Mouse (Mus musculus) MEL (cell line): Measurements from ENCODE around the gene Taar7a. TPM values are rescaled to one million over a fixed set of nuclear protein-coding genes. Genes with fewer than 3 reads are reported as not detected.

ENCODE experiments used
- DNase-seq: peaks from one replicate; pipeline ENCODE4 v3.0.0; 2011; ENCODE audit warnings: low read depth, low spot score
- H3K27ac ChIP-seq: 2 replicates; pipeline ENCODE4 v1.5.1; 2012; ENCODE audit warnings: low read depth, mild to moderate bottlenecking, control low read depth, low read length, moderate library complexity; ENCODE audit not compliant: control insufficient read depth
- H3K27me3 ChIP-seq, 2 experiments: fragments of 150-350 bp in 1 of 2; sonication (generic) in 1 of 2; 2 replicates each; pipeline ENCODE4 v1.6.1; 2012; ENCODE audit warnings: low read length in 2 of 2, mild to moderate bottlenecking in 2 of 2, improper control_type of control experiment in 1 of 2, moderate library complexity in 1 of 2; ENCODE audit not compliant: insufficient read depth in 2 of 2, control insufficient read depth in 1 of 2
- H3K36me3 ChIP-seq, 2 experiments: 2 replicates each; pipeline ENCODE4 v1.6.1; 2012 to 2014; ENCODE audit warnings: low read length in 2 of 2, improper control_type of control experiment in 1 of 2, inconsistent platforms in 1 of 2, mild to moderate bottlenecking in 1 of 2; ENCODE audit not compliant: insufficient read depth in 2 of 2, control insufficient read depth in 1 of 2
- H3K4me1 ChIP-seq, 2 experiments: fragments of 150-350 bp in 1 of 2; sonication (generic) in 1 of 2; 2 replicates each; pipeline ENCODE4 v1.6.1; 2012; ENCODE audit warnings: low read length in 2 of 2, improper control_type of control experiment in 1 of 2, mild to moderate bottlenecking in 1 of 2; ENCODE audit not compliant: insufficient read depth in 2 of 2, control insufficient read depth in 1 of 2
- H3K4me3 ChIP-seq, 2 experiments: fragments of 150-350 bp in 1 of 2; sonication (generic) in 1 of 2; 2 replicates each; pipeline ENCODE4 v1.5.1; 2012; ENCODE audit warnings: low read depth in 2 of 2, low read length in 2 of 2, mild to moderate bottlenecking in 2 of 2, moderate library complexity in 2 of 2, control low read depth in 1 of 2, improper control_type of control experiment in 1 of 2; ENCODE audit not compliant: control insufficient read depth in 1 of 2, insufficient read depth in 1 of 2
- H3K79me2 ChIP-seq: 2 replicates; pipeline ENCODE4 v1.6.1; 2012; ENCODE audit warnings: mild to moderate bottlenecking, low read length, moderate library complexity; ENCODE audit not compliant: control insufficient read depth, poor library complexity, insufficient read depth
- H3K9ac ChIP-seq: 2 replicates; pipeline ENCODE4 v1.6.1; 2012; ENCODE audit warnings: low read depth, mild to moderate bottlenecking, control low read depth, low read length, moderate library complexity; ENCODE audit not compliant: control insufficient read depth, poor library complexity, severe bottlenecking
- H3K9me3 ChIP-seq: fragments of 150-350 bp; sonication (generic); replicated peaks from 2 replicates; pipeline ENCODE4 v1.6.1; 2012; ENCODE audit warnings: mild to moderate bottlenecking, low read length, improper control_type of control experiment, moderate library complexity; ENCODE audit not compliant: insufficient read depth
- CHD1 ChIP-seq: IDR thresholded peaks from 2 replicates; pipeline ENCODE4 v1.6.1; 2012; ENCODE audit warnings: low read depth, mild to moderate bottlenecking, inconsistent platforms, low read length, improper control_type of control experiment
- CHD2 ChIP-seq: IDR thresholded peaks from 2 replicates; pipeline ENCODE4 v1.6.1; 2011; ENCODE audit warnings: low read length, improper control_type of control experiment
- CTCF ChIP-seq, 3 experiments: IDR thresholded peaks in 2 of 3; conservative IDR thresholded peaks in 1 of 3; 2 replicates each; pipeline ENCODE4 v1.5.1; 2011 to 2012; ENCODE audit warnings: low read length in 3 of 3, low read depth in 2 of 3, mild to moderate bottlenecking in 2 of 3, improper control_type of control experiment in 1 of 3, inconsistent platforms in 1 of 3, mixed read lengths in 1 of 3, moderate library complexity in 1 of 3; ENCODE audit not compliant: control insufficient read depth in 1 of 3, insufficient read depth in 1 of 3, poor library complexity in 1 of 3, severe bottlenecking in 1 of 3
- E2F4 ChIP-seq: IDR thresholded peaks from 2 replicates; pipeline ENCODE4 v1.6.1; 2011; ENCODE audit warnings: low read depth, low read length, improper control_type of control experiment, borderline replicate concordance
- GABPA ChIP-seq: IDR thresholded peaks from 2 replicates; pipeline ENCODE4 v1.6.1; 2012; ENCODE audit warnings: low read depth, mild to moderate bottlenecking, inconsistent platforms, low read length, improper control_type of control experiment, moderate library complexity
- GATA1 ChIP-seq: IDR thresholded peaks from 2 replicates; pipeline ENCODE4 v1.6.1; 2011; ENCODE audit warnings: low read depth, low read length, improper control_type of control experiment
- HCFC1 ChIP-seq: IDR thresholded peaks from 2 replicates; pipeline ENCODE4 v1.6.1; 2012; ENCODE audit warnings: low read depth, mild to moderate bottlenecking, inconsistent platforms, low read length, improper control_type of control experiment, moderate library complexity
- KAT2A ChIP-seq: conservative IDR thresholded peaks from 2 replicates; pipeline ENCODE4 v1.6.1; 2012; ENCODE audit warnings: low read depth, low read length, improper control_type of control experiment, inconsistent platforms
- MAFK ChIP-seq: IDR thresholded peaks from 2 replicates; pipeline ENCODE4 v1.6.1; 2011; ENCODE audit warnings: low read depth, mild to moderate bottlenecking, low read length, improper control_type of control experiment, borderline replicate concordance
- MAZ ChIP-seq: IDR thresholded peaks from 2 replicates; pipeline ENCODE4 v1.6.1; 2012; ENCODE audit warnings: low read depth, mild to moderate bottlenecking, inconsistent platforms, low read length, improper control_type of control experiment
- MYB ChIP-seq: IDR thresholded peaks from 2 replicates; pipeline ENCODE4 v1.6.1; 2011; ENCODE audit warnings: mild to moderate bottlenecking, low read depth, low read length, improper control_type of control experiment
- MYC ChIP-seq: IDR thresholded peaks from 2 replicates; pipeline ENCODE4 v1.6.1; 2011; ENCODE audit warnings: low read depth, mild to moderate bottlenecking, low read length, improper control_type of control experiment, moderate library complexity
- POLR2AphosphoS2 ChIP-seq: IDR thresholded peaks from 2 replicates; pipeline ENCODE4 v1.6.1; 2011; ENCODE audit warnings: low read length, improper control_type of control experiment
- RAD21 ChIP-seq: IDR thresholded peaks from 2 replicates; pipeline ENCODE4 v1.6.1; 2011; ENCODE audit warnings: mild to moderate bottlenecking, low read depth, low read length, improper control_type of control experiment
- RCOR1 ChIP-seq: IDR thresholded peaks from 2 replicates; pipeline ENCODE4 v1.6.1; 2012; ENCODE audit warnings: low read depth, mild to moderate bottlenecking, inconsistent platforms, low read length, improper control_type of control experiment
- UBTF ChIP-seq: IDR thresholded peaks from 2 replicates; pipeline ENCODE4 v1.6.1; 2012; ENCODE audit warnings: low read depth, mild to moderate bottlenecking, inconsistent platforms, low read length, improper control_type of control experiment, moderate library complexity, borderline replicate concordance; ENCODE audit not compliant: insufficient read depth
- USF1 ChIP-seq: IDR thresholded peaks from 2 replicates; pipeline ENCODE4 v1.6.1; 2014; ENCODE audit warnings: low read depth, mild to moderate bottlenecking, inconsistent platforms, low read length, improper control_type of control experiment, moderate library complexity
- ZC3H11A ChIP-seq: IDR thresholded peaks from 2 replicates; pipeline ENCODE4 v1.6.1; 2012; ENCODE audit warnings: low read depth, mild to moderate bottlenecking, inconsistent platforms, low read length, improper control_type of control experiment
- ZMIZ1 ChIP-seq: IDR thresholded peaks from 2 replicates; pipeline ENCODE4 v1.6.1; 2012; ENCODE audit warnings: low read depth, mild to moderate bottlenecking, inconsistent platforms, low read length, improper control_type of control experiment, moderate library complexity
- ZNF384 ChIP-seq: IDR thresholded peaks from 2 replicates; pipeline ENCODE4 v1.6.1; 2012; ENCODE audit warnings: low read depth, mild to moderate bottlenecking, inconsistent platforms, low read length, improper control_type of control experiment
- polyA plus RNA-seq, 2 experiments: library from polyadenylated mRNA; stranded (reverse) in 1 of 2; unstranded in 1 of 2; fragments of >175 nt in 1 of 2; fragments of >200 nt in 1 of 2; gene quantifications; 2 replicates each; pipeline versions ENCODE4 v1.2.1 to v1.2.4; 2012; ENCODE audit warnings: low replicate concordance in 2 of 2, low read depth in 1 of 2; ENCODE audit not compliant: insufficient read length in 2 of 2, insufficient read depth in 1 of 2, missing spikeins in 1 of 2
- total RNA-seq: library from RNA; depleted of rRNA; stranded (reverse); fragments of 300-350 nt; gene quantifications from 2 replicates; pipeline ENCODE4 v1.2.3, GENCODE M21; 2012

The Taar7a gene
- total and polyA plus RNA-seq, 3 experiments: not detected

GRCm38 (mm10) chr10:23978901-23979705 lies 14.2 kb downstream of the Taar7a start (continued):
- no peak for TF ChIP-seq CHD1
- TF ChIP-seq RCOR1: no peak
- TF ChIP-seq, all 39 proteins: peak for 5

GRCm38 (mm10) chr10:23977958-23978357 lies 15.3 kb downstream of the Taar7a start:
- no peak overlapping the region for H3K9ac ChIP-seq

GRCm38 (mm10) chr10:23971256-23971655 lies 22.0 kb downstream of the Taar7a start:
- H3K9ac ChIP-seq: no peak overlapping the region
- TF ChIP-seq E2F4 (no peak), MAFK (no peak), USF1 (no peak), GABPA (no peak), ZNF384 (no peak), MYC (no peak), RAD21 (no peak), GATA1 (no peak), ZC3H11A (no peak), CTCF (IDR thresholded peaks at IDR 0.05 in 2 of 3, conservative IDR thresholded peaks at IDR 0.05 in 1 of 3; ENCODE audit: control insufficient read depth in 1 of 3, insufficient read depth in 1 of 3, low read depth in 2 of 3, low read length in 3 of 3, poor library complexity in 1 of 3, severe bottlenecking in 1 of 3) (no peak), KAT2A (no peak), HCFC1 (no peak), RCOR1 (no peak), ZMIZ1 (no peak), CHD2 (no peak), POLR2AphosphoS2 (no peak), MYB (no peak), UBTF (no peak)

More at GRCm38 (mm10) chr10:23977958-23978357, 15.3 kb downstream of the Taar7a start:
- H3K27ac ChIP-seq: no peak overlapping the region
- DNase-seq: no peak
- H3K4me3 ChIP-seq: no peak overlapping the region
- TF ChIP-seq KAT2A (no peak), MAFK (no peak), MAZ (no peak)
- TF ChIP-seq, all 39 proteins: peak for 0
- Histone ChIP-seq H3K4me1 (no peaks in the 10 kb centered on the region), H3K79me2 (no peaks in the 10 kb centered on the region), H3K9me3 (no peaks in the 10 kb centered on the region), H3K27me3 (no peaks in the 10 kb centered on the region; a peak in 1 of 4 replicates), H3K36me3 (no peaks in the 10 kb centered on the region)

More at GRCm38 (mm10) chr10:23971256-23971655, 22.0 kb downstream of the Taar7a start:
- no peak overlapping the region for H3K4me3 ChIP-seq
- H3K27ac ChIP-seq: no peak overlapping the region
- H3K36me3 ChIP-seq: no peaks in the 10 kb centered on the region
- no peaks in the 10 kb centered on the region for H3K4me1 ChIP-seq
- peaks cover 8 to 10% of the 10 kb centered on the region in 2 experiments for H3K27me3 ChIP-seq
- no peaks in the 10 kb centered on the region for H3K9me3 ChIP-seq
- DNase-seq: no peak
- H3K79me2 ChIP-seq: no peaks in the 10 kb centered on the region
